Mouse (Mus musculus) megakaryocyte, embryonic 14.5 days (primary cell): ENCODE data around the gene Ikzf2.

Experiments used
- FLI1 ChIP-seq: IDR thresholded peaks from 2 replicates; pipeline ENCODE4 v1.6.1; 2012; ENCODE audit warnings: low read length, inconsistent platforms, mixed read lengths
- GATA1 ChIP-seq: IDR thresholded peaks from 3 replicates; pipeline ENCODE4 v1.6.1; 2012; ENCODE audit warnings: mixed read lengths, low read length, inconsistent platforms, borderline replicate concordance

GRCm38 (mm10) chr1:69611204-69611725 lies 75.8 kb downstream of the Ikzf2 start:
- TF ChIP-seq GATA1 = no peak
- no peak for TF ChIP-seq FLI1
